Mouse (Mus musculus): ENCODE results near the gene Htra1.

GRCm38 (mm10) chr7:130984294-130984693 lies 48.4 kb downstream of the Htra1 start:
- no peak for TF ChIP-seq CTCF (IDR thresholded peaks at IDR 0.05; ENCODE audit: control insufficient read depth, insufficient read depth, low read length)
- TF ChIP-seq POLR2A (IDR thresholded peaks at IDR 0.05; ENCODE audit: borderline replicate concordance, control insufficient read depth, low read depth, low read length) = no peak

All from bone marrow, adult 2 months (tissue).